Mouse (Mus musculus): ENCODE results near the gene Fto.
A peak's percentile ranks its signal among the peaks of the same experiment; 100 is the strongest.

Fto gene

DNA sequence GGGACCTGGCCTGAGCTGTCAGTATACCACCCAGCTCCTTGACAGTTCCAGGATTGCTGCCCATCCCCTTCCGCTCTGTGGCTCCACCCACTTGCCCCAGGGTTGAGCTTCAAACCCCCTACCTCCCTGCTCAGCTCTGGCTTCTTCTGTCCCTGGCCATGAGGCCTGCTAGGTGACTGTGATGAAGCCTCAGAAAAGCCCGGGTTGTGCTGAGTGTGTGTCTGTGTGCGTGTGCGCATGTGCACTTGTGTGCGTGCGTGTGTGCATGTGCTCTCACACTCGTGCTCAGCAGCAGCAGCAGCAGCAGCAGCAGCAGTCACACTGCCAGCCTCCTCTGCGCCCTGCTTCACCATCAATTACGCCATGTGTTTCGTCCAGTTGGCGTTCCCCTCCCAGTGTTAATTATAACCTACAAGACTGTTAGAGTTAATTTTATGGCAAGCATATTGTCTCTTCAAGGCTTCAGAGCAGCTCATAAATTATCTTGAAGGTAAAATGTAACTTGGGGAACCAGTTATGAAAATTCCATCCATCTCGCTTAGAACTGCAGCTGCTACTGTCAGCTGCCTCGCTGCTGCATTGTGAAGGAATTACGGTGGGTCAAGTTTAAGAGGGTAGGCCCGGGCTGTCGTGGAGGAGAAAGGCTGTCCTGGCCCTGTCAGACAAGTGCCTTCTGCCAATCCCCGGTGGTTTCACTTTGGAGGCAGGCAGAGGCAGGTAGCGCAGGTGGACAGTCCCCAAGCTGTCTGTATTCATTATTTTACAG is 219.5 kb downstream of the Fto start:
- DNase-seq: no peak

DNA sequence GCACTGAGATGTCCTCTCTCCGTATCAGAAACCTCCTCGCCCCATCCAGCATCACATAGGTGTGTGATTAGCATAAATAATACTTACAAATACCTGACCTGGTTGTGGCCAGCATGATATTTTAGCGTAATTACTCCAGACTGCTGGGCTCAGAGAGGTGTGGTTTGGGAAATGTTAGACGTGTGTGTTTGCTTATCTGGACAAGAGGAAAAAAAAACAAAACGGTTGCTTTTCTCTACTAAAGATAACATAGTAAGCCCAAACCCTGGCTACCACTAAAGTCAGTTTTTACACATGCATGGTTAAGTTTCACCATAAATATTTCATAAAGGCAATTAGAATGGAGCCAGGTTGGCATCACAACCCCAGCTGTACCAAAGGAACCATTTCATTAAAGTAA is 221.4 kb downstream of the Fto start:
- DNase-seq: no peak

DNA sequence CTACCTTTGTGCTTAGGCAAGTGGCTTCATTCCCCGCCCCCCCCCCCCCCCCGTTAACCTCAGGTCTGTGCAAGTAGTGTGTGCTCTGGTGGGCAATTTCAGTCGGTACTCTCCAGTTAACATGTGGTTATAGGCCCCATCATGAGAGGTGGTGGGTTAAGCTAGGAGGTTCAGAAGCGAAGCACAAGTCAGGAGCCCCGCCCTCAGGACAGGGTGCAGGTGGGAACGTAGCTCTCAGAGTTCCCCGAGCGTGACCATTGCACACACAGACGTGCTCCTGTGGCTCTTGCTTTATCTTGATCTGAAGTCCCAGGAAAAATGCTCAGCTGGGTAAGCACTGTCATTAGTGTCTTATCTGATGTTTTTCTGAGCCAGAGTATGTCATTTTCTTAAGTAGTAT is 224.8 kb downstream of the Fto start:
- DNase-seq: no peak

DNA sequence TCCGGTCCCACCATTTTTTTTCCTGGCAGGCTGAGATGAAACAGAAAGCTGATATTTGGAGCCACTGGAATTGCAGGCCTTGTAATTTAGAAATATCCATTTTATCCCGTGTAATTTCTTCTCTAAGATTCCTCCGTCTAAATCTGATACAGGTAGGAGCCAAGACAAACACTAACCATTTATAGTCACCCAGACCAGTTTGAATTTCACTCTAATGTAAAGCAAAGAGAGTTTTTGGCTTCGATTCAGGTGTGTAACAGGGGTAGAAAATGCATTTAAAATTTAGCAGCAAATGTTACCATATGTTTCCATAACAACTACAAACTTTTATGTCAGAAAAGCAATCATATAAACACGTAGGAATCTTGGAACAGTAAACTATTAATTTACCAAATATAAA is 225.6 kb downstream of the Fto start:
- DNase-seq: no peak

- no peak for DNase-seq
These were observed 226.3 kb downstream of the Fto start for GRCm38 (mm10) chr8:91539586-91539985.

DNA sequence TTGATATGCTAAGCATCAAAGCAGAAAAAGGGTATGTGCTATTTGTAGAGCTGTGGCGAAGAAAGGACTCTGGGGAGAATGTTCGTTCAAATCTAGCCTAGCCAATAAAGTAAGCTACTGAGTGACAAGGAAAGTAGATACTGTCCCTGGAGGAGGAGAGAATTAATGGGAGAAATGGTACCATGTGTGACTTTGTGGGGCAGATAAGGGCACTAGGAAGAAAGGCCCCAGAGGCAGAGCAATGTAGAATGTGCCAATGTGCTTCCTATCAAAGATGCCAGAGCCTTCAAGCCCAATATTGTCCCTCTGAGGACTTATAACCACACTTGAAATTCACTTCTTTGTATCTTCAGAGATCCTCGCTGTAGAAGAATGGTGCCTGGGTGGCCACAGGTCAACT is 227.9 kb downstream of the Fto start:
- no peak for DNase-seq

DNA sequence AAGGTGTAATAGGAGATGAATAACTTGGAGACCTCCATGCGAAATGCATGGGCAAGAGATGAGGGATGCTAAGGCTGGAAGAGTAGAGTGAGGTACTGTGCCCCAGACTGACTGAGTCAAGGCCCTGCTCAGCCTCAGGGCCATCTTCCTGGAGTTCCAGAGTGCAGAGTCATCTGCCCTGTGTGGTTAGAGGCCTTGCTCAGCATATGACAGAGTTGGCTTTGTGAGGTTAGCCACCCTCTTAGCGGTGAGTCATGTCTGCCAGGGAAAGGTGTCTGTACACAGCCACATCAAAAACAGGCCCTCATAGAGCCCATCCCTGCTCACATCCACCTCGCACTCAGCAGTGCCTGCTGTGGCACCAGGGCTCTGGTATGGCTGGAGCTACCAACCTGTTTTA is 232.2 kb downstream of the Fto start:
- DNase-seq: no peak

DNA sequence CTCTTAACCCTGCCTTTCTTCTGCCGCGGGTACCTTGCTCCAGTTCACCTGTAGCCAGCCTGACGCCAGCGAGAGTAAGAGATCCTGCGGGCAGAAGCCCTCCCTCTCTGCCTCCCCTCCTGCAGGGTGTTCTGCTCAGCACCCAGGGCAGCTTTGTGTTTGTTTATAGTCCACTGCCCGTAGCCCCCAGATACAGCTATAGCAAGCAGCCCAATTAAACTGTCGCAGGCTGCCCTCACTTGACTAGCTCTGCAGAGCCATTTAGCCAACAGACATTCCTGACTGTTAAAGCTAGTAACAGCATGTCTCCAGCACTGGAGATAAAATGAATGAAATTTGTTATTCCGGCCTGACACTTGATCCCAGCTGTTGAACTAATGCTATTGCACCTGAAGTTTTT is 233.3 kb downstream of the Fto start:
- no peak for DNase-seq

DNA sequence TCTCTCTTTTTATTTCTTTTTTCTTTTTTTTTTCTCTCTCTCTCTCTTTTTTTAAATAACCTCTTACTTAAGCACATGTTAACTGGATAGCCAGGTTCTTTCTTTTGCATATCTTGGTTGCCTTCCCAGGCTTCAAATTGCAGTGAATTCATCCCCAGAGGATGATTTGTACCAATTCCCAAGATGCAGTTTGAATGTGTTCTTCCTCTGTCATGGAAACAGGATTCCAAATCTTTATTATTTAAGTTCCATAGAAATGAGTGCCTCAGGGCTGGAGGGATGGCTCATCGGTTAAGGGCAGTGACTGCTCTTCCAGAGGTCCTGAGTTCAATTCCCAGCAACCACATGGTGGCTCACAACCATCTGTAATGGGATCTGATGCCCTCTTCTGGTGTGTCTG is 236.8 kb downstream of the Fto start:
- no peak for DNase-seq

DNA sequence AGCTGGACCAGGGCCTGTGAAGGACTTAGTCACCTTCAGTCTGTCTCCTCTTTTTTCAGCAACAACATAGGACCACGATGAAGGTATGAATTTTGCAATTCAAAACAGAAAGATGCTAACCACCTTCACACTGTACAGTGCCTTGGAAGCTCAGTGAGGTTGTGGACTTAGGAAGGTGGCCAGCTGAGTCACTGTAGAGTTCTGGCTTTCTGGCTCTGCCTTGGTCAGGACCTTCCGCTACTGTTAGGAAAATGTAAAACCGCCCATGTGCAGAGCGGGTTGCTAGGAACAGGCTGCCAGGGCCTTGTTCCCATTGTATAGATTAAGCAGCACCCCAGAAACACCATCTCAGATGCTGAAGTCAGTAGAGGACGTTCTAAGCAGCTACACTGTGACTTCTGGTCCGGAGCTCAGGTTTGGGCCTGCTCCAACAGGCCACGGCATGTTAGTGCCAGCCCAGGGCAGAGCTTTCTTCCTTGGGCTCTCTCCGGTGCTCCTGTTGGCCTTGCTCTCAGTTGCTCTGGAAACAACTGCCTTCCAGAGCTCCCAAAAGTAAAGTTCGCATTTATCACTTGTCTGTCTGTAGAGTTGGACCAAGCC is 237.9 kb downstream of the Fto start:
- DNase-seq: peak; percentile 45 to 50

DNA sequence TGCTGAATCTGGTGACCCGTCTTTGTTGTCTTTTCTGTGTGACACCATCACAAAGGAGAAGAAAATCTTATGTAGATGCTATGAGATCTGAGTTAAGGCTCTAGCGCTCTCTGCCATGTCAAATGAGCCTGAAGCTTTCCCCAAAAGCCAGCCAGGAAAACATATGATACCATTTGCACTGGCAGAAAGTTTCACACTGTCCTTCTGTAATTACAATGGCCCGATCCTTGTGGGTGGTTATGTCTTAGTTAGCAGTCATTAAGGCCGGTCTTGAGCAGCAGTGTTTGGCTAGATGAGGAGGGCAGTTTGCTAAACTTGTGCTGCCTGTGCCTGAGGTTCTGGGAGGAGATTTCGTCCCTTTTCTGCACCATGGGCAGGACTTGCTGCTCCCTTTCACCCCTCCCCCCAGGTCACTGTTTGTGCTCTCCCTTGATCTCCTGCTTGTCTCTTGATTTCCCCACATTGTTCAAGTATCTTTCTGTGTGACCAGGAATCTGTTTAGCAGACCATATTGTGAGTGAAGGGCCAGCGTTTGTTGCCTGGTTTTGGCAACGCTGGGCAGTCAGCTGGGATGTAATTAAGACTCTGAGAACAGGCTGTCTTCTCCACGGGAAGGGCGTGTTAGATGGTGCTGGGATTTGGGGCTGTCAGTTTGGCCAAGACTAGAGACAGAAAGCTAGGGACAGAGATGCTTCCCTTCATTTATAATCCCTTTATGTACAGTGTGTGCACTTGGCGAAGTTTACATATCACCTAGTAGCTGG is 238.6 kb downstream of the Fto start:
- DNase-seq: peak; percentile 79 to 88

DNA sequence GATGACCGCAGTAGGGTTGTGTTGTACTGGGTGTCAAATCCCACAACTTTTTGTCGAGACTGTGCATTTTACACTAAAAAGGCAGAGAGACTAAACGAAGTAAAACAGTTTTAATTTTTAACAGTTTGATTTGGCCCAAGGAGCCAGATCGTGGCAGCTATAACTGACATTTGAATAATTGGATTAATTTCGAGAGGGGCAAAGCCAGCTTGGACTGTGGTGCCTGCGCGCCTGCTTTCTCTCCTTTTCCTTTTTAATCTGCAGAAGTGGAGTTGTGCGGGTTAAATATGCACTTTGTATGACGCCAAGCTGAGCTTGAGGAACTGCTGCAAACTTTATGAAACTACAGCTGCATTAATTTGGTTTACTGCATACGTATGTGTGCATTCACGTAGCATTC is 239.3 kb downstream of the Fto start:
- DNase-seq: no peak

DNA sequence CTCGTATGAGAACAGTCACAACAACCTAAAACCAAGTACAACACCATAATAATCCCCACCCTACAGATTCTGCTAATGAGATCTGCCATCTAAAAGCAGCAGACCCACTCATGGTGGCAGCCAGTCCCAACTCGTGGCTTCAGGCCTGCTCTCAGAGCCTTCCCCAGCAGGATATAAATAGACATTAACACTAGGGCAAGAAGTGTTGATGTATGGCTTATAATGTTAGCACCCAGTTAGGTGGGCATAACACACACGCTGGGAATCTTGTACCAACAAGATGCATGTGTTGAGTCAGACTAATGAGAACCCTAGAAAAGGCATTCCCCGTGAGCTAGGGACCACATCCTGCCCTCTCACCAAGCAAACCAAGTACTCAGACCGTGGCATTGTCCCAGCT is 240.1 kb downstream of the Fto start:
- no peak for DNase-seq

- no peak for DNase-seq
These were observed 243.8 kb downstream of the Fto start for GRCm38 (mm10) chr8:91557041-91557587.

DNA sequence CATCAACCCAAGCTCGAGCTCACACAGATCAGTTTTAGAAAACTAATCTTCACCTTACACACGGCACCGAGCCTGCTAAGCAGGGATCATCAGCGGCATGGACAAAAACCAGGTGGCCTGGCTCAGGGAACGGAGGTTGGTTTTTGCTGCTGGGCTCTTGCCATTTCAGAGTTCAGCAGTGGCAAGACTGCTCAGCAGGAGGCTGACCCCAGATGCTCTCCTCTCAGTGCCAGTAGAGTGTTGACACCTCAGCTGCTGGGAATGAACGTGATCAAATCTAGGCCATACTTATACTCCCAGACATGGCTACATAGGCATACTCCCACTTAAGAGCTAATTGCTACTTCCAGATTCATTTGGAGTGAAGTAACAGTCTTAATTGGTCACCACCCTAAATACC is 245.1 kb downstream of the Fto start:
- peak; percentile 62 to 68 for DNase-seq

DNA sequence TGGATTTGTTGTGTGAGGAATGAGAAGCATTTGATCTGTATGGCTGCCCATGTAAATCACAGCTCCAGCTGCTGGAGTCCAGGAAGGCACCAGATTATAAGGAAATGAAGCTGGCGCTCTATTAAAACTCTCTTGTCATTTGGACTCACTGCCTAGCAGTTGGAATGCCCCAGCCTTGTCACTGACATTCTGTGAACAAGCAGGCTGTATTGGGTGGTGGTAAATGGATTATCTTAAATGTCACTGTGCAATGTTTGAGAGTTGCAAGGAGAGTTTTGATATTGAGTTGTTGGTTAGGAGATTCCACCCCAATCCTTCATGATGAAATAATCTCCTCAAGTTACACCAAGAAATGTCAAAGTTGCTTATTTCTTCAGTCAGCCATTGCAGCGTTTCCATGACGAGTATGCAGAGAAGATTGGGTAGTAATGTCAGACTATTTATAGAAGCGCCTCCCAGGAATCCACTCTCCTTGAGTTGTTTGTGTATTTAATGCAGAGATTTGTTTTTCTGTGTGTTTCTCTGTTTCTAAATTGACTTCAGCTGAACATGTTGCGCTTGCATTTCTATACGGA is 246.8 kb downstream of the Fto start:
- no peak for DNase-seq

GRCm38 (mm10) chr8:91561241-91561640 is 247.9 kb downstream of the Fto start:
- no peak for DNase-seq

DNA sequence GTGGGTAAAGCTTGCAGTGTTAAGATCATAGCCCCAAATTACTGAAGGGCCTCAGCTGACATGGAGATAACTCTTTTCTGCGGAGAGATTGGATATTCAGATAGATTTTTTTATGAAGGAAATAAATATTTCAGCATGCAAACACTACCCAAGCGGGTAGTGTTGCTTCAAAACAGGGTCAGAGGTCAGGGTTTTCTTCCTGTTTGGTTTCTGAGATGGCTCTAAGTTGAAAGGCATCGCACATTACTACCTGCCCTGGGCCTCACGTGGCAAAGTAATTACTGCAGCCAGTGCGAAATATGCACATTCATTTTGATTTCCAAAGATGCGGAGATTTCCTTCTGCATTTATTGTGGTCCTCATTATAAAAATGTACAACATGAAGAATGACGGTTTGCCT is 249.3 kb downstream of the Fto start:
- DNase-seq: no peak

DNA sequence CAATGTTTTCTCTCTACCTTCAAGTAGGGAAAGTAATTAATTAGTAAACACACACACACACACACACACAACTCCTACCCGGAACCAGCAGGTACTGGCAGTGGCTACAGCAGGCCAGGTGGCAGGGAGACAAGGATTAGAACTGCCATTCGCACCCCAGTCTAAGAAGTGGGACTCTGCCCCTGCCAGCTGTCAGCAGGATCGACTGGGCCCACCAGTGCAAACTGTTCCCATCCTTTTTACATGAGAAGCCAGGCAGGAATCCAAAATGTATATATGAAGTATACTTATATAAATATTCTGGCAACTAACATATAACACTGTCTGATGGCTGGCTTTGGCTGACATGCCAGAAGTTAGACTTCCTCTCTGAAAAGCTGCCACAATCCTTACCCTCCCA is 250.0 kb downstream of the Fto start:
- peak in 1 of 2 experiments; percentile 33 for DNase-seq

- DNase-seq: no peak
These were observed 252.7 kb downstream of the Fto start for GRCm38 (mm10) chr8:91565869-91566502.

- DNase-seq: no peak
These were observed 253.2 kb downstream of the Fto start for GRCm38 (mm10) chr8:91566503-91566869.

DNA sequence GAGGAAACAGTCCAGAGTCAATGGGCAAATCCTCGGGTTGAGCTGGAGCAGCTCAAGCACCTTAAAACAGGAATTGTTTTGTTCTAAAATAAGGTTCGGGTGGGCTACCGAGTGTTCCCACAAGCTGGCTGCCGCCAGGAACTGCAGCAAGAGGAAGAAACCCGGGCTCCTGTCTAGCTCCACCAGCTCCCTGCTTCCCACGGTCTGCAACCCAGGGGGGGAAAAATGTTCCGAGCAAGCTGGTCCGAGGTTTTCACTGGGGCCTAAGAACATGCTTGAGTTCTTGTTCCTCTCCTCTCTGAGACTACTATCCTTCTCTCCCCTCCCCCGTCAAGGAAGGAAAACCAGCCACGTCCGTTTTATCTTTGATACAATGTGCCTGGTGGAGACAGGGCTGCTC is 256.5 kb downstream of the Fto start:
- no peak for DNase-seq

DNA sequence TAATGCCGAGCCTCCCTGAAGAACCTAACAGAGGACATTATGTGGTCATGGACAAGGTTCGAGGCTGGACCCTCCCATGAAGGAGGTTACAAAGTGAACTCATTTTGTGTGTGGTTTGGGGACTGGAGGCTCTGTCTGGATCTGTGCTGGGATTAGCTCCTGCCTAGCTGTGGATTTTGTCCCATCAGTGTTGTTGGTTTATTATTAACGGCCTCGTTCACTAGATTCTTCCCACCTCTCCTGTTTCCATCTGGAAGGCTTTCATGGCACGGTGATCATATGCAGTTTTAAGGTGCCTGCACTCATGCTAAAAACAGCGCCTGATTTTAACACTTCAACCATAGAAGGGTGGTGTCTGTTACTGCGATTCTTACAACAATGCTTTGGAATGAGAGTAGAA is 257.5 kb downstream of the Fto start:
- no peak for DNase-seq

Data from cerebellum, adult 18-20 months (tissue).